Mouse (Mus musculus) kidney, adult 2 months (tissue): ENCODE data around the gene Zfp276. TPM values are rescaled to one million over a fixed set of nuclear protein-coding genes. Genes with fewer than 3 reads are reported as not detected.

Source experiments
- DNase-seq: peaks from one replicate; pipeline ENCODE4 v3.0.0; 2021
- H3K27ac ChIP-seq: fragments of 200-500 bp; 2 replicates; pipeline ENCODE4 v1.5.1; 2012; ENCODE audit warnings: low read depth, low read length, control low read depth, inconsistent platforms; ENCODE audit not compliant: insufficient read depth
- H3K27me3 ChIP-seq: fragments of 200-500 bp; replicated peaks from 2 replicates; pipeline ENCODE4 v1.6.1; 2012; ENCODE audit warnings: mild to moderate bottlenecking, moderate library complexity, low read length, inconsistent platforms; ENCODE audit not compliant: control insufficient read depth, insufficient read depth
- H3K36me3 ChIP-seq: fragments of 200-500 bp; 2 replicates; pipeline ENCODE4 v1.6.1; 2012; ENCODE audit warnings: mild to moderate bottlenecking, moderate library complexity, low read length, inconsistent platforms; ENCODE audit not compliant: control insufficient read depth, insufficient read depth
- H3K4me1 ChIP-seq: fragments of 200-500 bp; 2 replicates; pipeline ENCODE4 v1.6.1; 2011; ENCODE audit warnings: low read length; ENCODE audit not compliant: control insufficient read depth, insufficient read depth
- H3K4me3 ChIP-seq: fragments of 200-500 bp; 2 replicates; pipeline ENCODE4 v1.5.1; 2011; ENCODE audit warnings: mild to moderate bottlenecking, low read depth, low read length, control low read depth; ENCODE audit not compliant: insufficient read depth
- CTCF ChIP-seq: fragments of 200-500 bp; conservative IDR thresholded peaks from 2 replicates; pipeline ENCODE4 v1.5.1; 2011; ENCODE audit warnings: low read depth, mild to moderate bottlenecking, control low read depth, low read length, moderate library complexity, mixed read lengths; ENCODE audit not compliant: insufficient read depth, insufficient read length
- POLR2A ChIP-seq: fragments of 200-500 bp; IDR thresholded peaks from one replicate; pipeline ENCODE4 v1.6.1; 2011; ENCODE audit warnings: low read depth, low read length, control low read depth
- WGBS: fragments of 180-500 bp; shearing (Covaris S2); methylation state at CpG from one replicate; pipeline ENCODE4 v1.1.7; 2018; 5-methylcytosine and 5-hydroxymethylcytosine counted together
- polyA plus RNA-seq: library from polyadenylated mRNA; depleted of rRNA; stranded (reverse); fragments of >200 nt; gene quantifications from 2 replicates; pipeline ENCODE4 v1.2.3, GENCODE M21; 2012

The Zfp276 gene
- polyA plus RNA-seq, 1 experiment: 22.4 TPM

DNA sequence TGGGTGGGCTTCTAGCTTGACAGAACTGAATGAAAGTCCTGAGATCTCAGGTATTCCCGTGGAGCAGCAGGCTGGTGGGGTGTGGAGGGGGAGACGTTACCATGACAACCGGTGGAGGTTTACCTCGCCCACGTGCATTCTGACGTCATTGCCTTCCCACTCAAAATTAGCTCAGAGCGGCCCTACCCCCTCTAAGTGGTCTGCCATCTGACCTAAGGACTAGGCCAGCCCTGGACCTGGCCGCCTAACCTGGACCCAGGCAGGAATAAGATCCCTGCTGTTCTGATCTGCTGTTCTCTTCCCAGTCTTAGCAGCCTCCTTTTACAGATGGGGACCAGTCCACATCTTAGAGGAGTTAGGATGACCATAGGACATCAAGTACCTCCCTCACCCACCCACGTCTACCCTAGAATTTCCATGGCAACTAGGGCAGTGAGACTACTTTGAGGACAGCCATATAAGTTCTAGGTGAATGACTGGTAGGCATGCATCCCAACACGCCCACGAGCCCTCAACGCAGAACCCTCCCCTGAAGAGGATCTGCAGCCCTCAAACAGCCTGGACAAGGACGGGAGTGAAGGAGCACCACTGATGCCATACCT lies 19.0 kb upstream of the Zfp276 start:
- peaks cover 4% of the 10 kb centered on the region for H3K4me1 ChIP-seq
- H3K4me3 ChIP-seq: peak overlapping the region; percentile 84
- TF ChIP-seq POLR2A: no peak
- no peak for TF ChIP-seq CTCF
- no peaks in the 10 kb centered on the region for H3K27me3 ChIP-seq
- WGBS: 23% methylated on average over 13 of the region's 13 CpGs
- DNase-seq: no peak
- H3K36me3 ChIP-seq: no peaks in the 10 kb centered on the region
- H3K27ac ChIP-seq: no peak overlapping the region

DNA sequence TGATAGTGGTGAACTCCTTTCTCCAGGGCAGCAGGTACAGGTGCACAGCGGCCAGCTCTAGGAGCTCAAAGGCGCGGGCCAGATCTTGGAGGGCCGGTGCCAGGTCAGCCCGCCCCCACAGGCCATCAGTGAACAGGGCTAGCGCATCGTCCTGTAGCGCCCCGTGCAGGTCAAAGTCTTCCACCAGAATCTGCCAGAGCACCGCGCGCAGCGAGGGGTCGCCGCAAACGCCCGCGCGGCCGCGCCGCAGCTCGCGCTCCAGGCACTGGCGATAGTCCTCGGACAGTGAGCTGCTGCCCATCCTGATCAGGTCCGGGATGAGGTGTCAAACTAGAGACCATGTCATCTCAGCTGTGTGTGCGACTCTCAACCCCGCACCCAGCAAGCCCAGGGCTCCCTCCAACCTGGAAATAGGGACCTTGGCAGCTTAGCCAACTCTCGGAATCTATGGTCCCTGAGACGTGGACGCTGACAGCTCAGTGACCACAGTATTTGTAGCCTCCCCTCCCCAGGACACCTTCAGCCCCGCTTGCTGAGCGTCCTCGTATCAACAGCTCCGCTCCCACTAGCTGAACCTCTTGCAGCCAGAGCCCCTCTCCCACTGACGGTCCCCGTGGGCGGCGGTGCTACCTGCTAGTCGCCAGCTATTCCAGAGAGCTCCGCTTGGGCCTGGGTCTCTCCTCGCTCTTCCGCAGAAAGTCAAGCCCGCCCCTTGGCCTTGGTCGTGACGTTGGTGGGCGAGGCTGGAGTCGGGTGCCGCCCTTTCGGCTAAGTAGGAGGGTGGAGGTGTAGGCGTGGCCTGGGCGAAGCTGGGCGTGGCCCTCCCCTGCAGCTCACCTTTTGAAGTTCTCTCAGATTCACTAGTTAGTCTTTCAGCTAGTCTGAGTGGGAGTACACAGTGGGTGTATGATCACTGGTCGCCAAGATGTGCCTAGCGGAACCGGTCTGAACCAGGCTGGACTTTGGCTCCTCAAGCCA lies 18.2 kb upstream of the Zfp276 start, which contains the start of gene Spata2l:
Gene Spata2l, minus strand, starts transcription at position 714 of the 978 bp plus-strand sequence.
- WGBS: 1% methylated on average over 57 of the region's 57 CpGs
- H3K27ac ChIP-seq: peak within 1 kb of the TSS; percentile 65
- peak within 1 kb of the TSS; percentile 84 for H3K4me3 ChIP-seq

DNA sequence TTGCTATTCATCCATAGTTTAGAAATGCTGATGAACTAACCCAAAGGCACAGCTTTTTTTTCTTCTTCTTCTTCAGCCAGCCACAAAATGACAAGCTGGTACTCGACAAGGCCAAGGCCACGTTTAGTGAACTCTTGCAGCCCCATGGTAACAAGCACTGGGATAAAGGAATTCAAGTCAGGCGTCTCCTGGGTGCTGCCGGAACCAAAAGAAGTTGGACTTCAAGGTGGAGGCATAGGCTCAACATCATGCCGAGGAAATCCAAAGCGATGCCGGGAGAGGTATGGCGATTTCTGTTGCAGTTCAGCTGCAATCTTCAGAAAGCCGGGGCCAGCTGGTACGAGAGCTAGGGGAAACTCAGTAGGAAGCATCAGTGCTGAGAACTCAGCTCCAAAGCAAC lies 14.6 kb upstream of the Zfp276 start:
- 89% methylated on average over 10 of the region's 10 CpGs for WGBS

More for the DNA sequence above, 18.2 kb upstream of the Zfp276 start, which contains the start of gene Spata2l:
- H3K27me3 ChIP-seq: no peaks in the 10 kb centered on the region
- peaks cover 4% of the 10 kb centered on the region for H3K4me1 ChIP-seq
- no peak for TF ChIP-seq POLR2A
- TF ChIP-seq CTCF: 0 out of 2 replicates have a peak, but pooled peaks have one; percentile 19
- DNase-seq: peak; percentile 96
- H3K36me3 ChIP-seq: no peaks in the 10 kb centered on the region

GRCm38 (mm10) chr8:123242107-123242923 lies 11.7 kb upstream of the Zfp276 start:
- Histone ChIP-seq H3K27me3 (no peaks in the 10 kb centered on the region), H3K4me1 (peaks cover 5% of the 10 kb centered on the region; the same call in 1 of the 2 replicates), H3K4me3 (no peak overlapping the region), H3K27ac (no peak overlapping the region), H3K36me3 (no peaks in the 10 kb centered on the region)
- no peak for TF ChIP-seq POLR2A
- 80% methylated on average over 7 of the region's 7 CpGs for WGBS
- no peak for DNase-seq

More for the DNA sequence above, 14.6 kb upstream of the Zfp276 start:
- H3K4me3 ChIP-seq: no peak overlapping the region
- peaks cover 9% of the 10 kb centered on the region for H3K4me1 ChIP-seq
- TF ChIP-seq CTCF: no peak
- no peak for TF ChIP-seq POLR2A
- DNase-seq: no peak
- no peaks in the 10 kb centered on the region for H3K27me3 ChIP-seq
- H3K36me3 ChIP-seq: no peaks in the 10 kb centered on the region
- H3K27ac ChIP-seq: no peak overlapping the region

DNA sequence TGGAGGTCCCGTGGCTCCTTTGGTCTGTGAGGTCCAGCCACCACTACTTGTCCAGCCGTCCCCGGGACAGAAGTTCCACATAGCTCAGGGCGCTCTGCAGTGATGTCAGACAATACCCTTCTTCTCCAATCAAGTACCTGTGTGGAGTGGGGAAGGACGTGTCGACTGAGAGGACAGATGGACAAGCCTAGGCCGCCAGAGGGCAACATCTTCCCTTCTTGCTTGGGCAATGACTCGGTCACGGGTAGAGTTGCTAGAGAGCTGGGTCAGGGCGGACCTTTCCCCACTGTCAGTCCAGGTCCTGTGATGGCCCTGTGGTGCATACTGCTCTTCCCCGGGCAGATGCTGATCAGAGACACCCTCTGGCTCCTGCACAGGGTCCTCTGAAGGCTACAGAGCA lies 10.9 kb upstream of the Zfp276 start:
- H3K27ac ChIP-seq: no peak overlapping the region
- no peaks in the 10 kb centered on the region for H3K36me3 ChIP-seq
- 73% methylated on average over 11 of the region's 11 CpGs for WGBS
- TF ChIP-seq CTCF (peak; percentile 69), POLR2A (no peak)
- H3K27me3 ChIP-seq: no peaks in the 10 kb centered on the region
- no peak overlapping the region for H3K4me3 ChIP-seq
- peak; percentile 22 for DNase-seq
- peaks cover 5% of the 10 kb centered on the region; the same call in 1 of the 2 replicates for H3K4me1 ChIP-seq

- TF ChIP-seq POLR2A (no peak), CTCF (no peak)
- Histone ChIP-seq H3K4me3 (no peak overlapping the region), H3K27ac (peak overlapping the region; percentile 51; the same call in 1 of the 2 replicates), H3K27me3 (no peaks in the 10 kb centered on the region), H3K4me1 (peaks cover 5% of the 10 kb centered on the region; the same call in 1 of the 2 replicates), H3K36me3 (no peaks in the 10 kb centered on the region)
- DNase-seq: peak; percentile 87
- 71% methylated on average over 4 of the region's 4 CpGs for WGBS
Measured at GRCm38 (mm10) chr8:123244382-123244781, 9.6 kb upstream of the Zfp276 start.
